Mouse (Mus musculus): Measurements from ENCODE around the gene Atp8a1.

Gene Atp8a1

GRCm38 (mm10) chr5:67847253-67848165 lies at the start of gene Atp8a1:
Gene Atp8a1, minus strand, starts transcription at chr5:67847434.
- peak; percentile 99 for DNase-seq (ENCODE audit: low spot score)

- no peak for DNase-seq (ENCODE audit: low spot score)
Measured at GRCm38 (mm10) chr5:67884422-67885210, 37.4 kb upstream of the Atp8a1 start.

- DNase-seq (ENCODE audit: low spot score): peak; percentile 50
Measured at GRCm38 (mm10) chr5:67883564-67884171, 36.4 kb upstream of the Atp8a1 start.

DNA sequence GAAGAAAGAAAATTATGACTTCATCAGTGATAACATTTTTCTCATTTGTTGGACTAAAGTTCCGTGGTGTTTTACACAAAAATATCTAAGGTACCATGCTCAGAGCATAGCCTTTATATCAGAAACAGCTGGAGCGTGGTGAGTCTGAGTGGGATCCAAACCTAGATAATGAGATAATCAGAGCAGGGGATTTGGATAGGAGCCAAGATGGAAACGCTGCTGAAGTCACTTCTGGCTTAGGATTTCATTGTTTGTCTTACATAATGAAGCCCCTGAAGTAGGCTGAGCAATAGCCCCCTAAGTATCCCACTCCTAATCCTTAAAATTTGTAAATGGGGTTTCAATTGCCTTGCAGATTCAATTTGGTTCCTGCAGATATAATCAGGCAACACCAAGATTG lies 24.2 kb upstream of the Atp8a1 start:
- DNase-seq (ENCODE audit: low spot score): no peak

DNA sequence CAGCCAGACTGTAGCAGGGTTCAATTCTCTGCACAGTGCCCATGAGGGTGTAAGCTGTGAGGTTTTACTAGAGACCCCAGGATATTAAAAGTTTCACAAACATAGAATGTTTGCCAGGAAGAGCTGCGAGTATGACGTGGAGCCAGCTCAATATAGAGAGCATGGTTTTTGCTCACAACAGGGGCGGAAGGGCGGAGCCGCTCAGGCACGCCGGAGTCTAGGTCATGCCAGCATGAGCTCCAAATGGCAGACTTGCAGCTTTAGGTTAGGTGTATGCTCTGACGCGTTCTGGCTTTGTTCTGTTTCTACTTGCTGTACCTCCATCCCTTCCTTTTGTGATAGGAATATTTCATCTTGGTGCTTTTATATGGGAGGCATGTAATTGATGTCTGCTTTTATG lies 19.0 kb upstream of the Atp8a1 start:
- no peak for DNase-seq (ENCODE audit: low spot score)

- DNase-seq (ENCODE audit: low spot score): no peak
Measured at GRCm38 (mm10) chr5:67865670-67866069, 18.4 kb upstream of the Atp8a1 start.

DNA sequence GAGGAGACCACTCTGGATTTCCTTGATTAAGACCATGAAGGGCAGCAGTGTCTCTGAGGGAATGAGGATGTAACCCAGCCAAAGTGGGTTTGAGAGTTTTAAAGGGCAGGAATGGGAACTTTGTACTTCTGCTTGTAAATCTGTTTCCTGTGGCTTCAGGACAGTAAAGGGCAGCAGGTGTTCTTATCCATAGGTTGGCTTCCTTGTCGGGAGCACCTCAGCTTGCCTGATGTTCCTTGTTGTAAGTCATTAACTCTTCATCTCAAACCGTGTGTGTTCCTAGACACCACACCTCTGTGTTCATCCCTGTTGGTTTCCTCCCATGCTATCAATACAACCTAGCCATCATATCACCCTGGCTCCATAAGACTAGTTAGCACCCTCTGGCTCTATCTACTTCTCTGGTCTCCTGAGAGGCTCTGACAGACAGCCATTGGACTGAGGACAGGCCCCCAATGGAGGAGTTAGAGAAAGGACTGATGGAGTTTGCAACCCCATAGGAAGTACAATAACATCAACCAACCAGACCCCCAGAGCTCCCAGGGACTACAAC lies 17.4 kb upstream of the Atp8a1 start:
- DNase-seq (ENCODE audit: low spot score): no peak

GRCm38 (mm10) chr5:67863950-67864391 lies 16.7 kb upstream of the Atp8a1 start:
- no peak for DNase-seq (ENCODE audit: low spot score)

DNA sequence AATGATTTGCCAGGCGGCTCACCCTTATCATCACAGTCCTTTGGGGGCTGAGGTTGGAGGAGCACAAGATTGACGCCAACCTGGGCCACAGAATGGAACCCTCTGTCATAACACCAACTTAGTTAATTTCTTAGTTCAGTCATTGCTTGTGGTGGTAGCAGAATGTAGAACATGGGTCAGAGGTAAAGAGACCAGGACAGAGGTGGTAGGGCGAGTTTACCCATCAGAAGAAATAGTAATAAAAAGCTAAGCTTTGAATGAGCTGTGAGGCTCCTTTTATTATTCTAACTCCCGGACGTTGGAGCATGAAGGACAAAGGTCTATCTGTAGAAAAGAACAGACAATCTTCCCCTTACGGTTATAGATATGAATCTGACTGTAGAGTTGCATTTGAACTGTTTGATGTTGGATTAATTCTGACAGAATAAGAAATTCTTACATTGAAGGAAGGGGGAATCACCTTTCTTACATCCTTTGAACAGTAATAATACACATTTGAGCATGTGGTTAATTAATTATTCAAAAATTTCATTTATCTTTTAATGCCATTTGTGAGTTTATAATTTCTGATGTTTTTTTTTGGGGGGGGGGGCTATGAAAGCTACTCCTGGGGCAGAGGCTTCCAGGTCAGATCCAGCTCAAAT lies 7.9 kb upstream of the Atp8a1 start:
- no peak for DNase-seq (ENCODE audit: low spot score)

GRCm38 (mm10) chr5:67852860-67853259 lies 5.6 kb upstream of the Atp8a1 start:
- no peak for DNase-seq (ENCODE audit: low spot score)

DNA sequence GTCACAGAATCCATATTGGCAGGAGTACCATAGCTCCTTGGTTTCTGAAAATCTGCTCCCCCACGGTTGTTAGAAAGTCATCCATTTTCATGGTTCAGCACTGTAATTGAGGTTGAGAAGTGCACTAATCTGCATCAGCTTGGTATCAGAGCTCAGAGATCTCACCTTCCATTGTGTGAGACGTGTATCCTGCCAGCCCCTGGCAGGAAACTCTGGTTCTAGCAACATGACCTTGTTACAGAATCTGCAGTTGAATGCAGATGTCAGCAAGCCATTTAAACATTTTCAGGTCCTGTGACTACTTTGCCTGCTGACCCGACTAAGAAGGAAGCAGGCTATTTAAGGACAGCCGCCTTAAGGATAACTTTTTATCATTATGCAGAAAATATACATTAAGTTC lies 2.2 kb upstream of the Atp8a1 start:
- DNase-seq (ENCODE audit: low spot score): no peak

GRCm38 (mm10) chr5:67848511-67849014 lies 1.3 kb upstream of the Atp8a1 start:
- no peak for DNase-seq (ENCODE audit: low spot score)

DNA sequence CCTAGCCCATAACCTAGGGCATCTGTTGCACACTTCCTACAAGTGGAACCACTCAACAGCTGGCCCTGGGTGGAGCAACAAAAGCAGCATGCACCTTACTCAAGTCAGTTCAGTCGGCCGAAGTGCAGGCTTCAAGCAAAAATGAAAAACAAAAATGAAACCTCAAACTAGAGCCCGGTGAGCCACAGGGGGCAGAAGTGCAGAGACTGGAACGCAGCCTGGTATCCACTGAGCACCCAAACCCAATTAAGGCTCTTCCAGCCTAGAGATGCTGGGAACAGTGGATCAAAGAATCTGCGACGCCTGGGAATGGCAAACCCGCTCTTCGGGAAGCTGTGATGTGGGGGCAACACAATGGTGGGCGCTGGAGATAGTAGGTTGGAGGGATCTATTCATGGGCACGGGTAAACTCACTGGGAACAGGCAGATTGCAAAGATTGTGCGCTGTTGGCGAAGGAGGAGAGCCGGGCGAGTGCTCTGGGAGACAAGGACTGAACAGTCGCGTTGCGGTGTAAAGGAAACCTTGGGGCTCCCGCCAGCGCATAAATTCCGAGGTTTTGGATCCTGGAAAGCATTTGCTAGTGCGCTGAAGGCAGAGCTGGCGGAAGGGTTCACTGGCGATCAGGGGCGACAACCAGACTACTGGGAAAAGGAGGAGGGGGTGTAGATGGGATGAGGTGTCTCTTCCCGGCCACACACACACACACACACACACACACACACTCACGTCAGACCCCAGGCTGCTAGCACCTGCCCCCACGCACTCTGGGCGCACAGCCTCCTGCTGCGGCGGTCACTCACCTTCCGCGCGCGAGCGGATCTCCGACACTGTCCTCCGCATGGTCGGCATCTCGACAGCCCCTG lies 641 bp downstream of the Atp8a1 start:
- DNase-seq (ENCODE audit: low spot score): peak; percentile 73

DNA sequence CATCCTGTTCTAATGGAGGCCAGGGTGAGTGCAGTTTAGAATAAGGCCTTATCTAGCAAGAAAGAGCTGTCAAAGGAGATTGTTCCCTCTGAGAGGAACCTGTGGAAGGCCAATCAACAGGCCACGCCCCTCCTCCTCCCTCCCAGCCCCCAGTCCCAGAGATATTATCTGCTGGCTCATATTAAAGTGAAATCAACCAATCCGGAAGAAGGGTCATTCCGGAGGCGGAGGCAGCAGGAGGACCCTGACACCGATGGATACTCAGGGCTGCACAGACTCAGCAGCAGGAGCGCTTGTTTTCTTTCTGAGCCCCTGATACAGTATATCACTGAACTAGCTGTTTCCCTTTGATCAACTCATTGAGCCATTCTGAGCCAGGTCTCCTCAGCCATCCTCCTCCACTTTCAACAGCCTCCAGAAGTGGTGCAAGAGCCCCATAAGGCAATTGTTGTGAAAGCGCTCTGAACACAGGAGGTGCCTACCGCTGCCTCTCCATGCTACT lies 2.0 kb downstream of the Atp8a1 start:
- peak; percentile 68 for DNase-seq (ENCODE audit: low spot score)

GRCm38 (mm10) chr5:67844070-67844469 lies 3.2 kb downstream of the Atp8a1 start:
- DNase-seq (ENCODE audit: low spot score): no peak

GRCm38 (mm10) chr5:67842306-67842705 lies 4.9 kb downstream of the Atp8a1 start:
- no peak for DNase-seq (ENCODE audit: low spot score)

DNA sequence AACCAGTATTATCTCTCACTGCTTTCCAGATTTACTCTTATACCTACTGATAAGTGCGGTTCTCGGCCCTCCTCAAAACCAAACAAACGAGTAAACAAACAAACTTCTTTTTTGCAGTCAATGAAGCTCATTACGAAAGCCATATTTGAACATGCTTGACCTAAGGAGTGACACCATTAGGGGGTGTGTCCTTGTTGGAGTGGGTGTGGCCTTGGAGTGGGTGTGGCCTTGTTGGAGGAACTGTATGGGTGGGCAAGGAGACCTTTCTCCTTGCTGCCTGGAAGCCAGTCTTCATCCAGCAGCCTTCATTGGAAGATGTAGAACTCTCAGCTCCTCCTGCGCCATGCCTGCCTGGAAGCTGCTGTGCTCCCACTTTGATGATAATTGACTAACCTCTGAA lies 13.4 kb downstream of the Atp8a1 start:
- DNase-seq (ENCODE audit: low spot score): no peak

DNA sequence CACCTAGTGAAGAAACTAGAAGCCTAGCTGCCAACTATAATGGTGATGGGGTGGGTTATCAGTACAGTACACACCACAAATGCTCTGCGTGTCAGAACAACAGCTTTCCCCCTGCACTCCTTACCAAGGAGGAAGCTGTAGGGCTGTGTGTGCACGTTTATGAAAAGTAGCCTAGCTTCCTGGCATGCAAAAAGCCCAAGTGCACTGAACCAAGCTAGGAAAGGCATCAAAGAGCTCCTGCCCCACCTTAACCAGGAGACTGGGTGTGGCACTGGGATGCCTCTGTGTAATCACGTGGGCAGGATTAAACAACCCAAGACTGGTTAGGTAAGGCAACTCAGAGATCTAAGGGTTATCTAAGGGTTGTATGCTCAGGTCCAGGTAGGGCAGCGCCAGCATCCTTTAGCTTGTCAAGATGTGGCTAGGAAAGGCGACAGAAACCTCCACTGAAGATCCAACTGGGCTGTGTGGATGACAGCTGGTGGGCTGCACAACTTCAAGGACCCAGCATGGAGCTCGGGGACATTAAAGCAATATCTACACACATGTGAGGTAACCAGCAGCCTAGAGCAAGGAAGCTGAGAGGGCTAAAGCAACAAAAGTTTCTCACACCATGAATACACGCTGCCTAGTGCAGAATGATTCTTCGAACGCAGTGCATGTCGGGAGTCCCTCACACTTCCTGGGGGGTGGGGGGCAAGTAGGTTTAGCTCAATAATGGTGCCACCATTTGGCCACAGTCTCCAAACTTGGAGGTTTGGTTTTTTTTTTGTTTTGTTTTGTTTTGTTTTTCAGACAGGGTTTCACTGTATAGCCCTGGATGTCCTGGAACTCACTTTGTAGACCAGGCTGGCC lies 15.7 kb downstream of the Atp8a1 start:
- no peak for DNase-seq (ENCODE audit: low spot score)

GRCm38 (mm10) chr5:67828356-67828755 lies 18.9 kb downstream of the Atp8a1 start:
- no peak for DNase-seq (ENCODE audit: low spot score)

Measured in lung, postnatal 25 days (tissue).